Mouse (Mus musculus) limb, embryonic 13.5 days (tissue): ENCODE results near the gene Ppp1r3f. TPM values are rescaled to one million over a fixed set of nuclear protein-coding genes. Genes with fewer than 3 reads are reported as not detected.

Source experiments
- polyA plus RNA-seq: library from polyadenylated mRNA; unstranded; fragments of >200 nt; fragmentation: Nextera tagmentation; extraction: Ambion mirVana; gene quantifications from 2 replicates; pipeline ENCODE4 v1.2.1, GENCODE M21; 2015

Gene Ppp1r3f
- polyA plus RNA-seq, 1 experiment from 2014 or later, result 1.6 TPM

Other genes starting within 250 kb of the Ppp1r3f start
- gene Usp27x, start 198.5 kb downstream of the Ppp1r3f start, polyA plus RNA-seq, result 0.99 and 1.0 TPM in 2 replicates
- gene Foxp3, start 639 bp downstream of the Ppp1r3f start, polyA plus RNA-seq, result 0.08 and 0.09 TPM in 2 replicates
- gene Ccdc22, start 31.2 kb upstream of the Ppp1r3f start, polyA plus RNA-seq, result 27.9 and 29.6 TPM in 2 replicates
- gene Cacna1f, start 32.8 kb upstream of the Ppp1r3f start, polyA plus RNA-seq, result 0.04 TPM in 1 of 2 replicates, not detected in the other
- 0.93 and 1.4 TPM in 2 replicates for gene Syp, start 64.2 kb upstream of the Ppp1r3f start, polyA plus RNA-seq
- 9.6 and 10.0 TPM in 2 replicates for gene Prickle3, start 83.0 kb upstream of the Ppp1r3f start, polyA plus RNA-seq
- 108 and 114 TPM in 2 replicates for gene Plp2, start 97.1 kb upstream of the Ppp1r3f start, polyA plus RNA-seq
- 0.22 and 0.40 TPM in 2 replicates for gene Magix, start 107.0 kb upstream of the Ppp1r3f start, polyA plus RNA-seq
- 40.8 and 42.6 TPM in 2 replicates for gene Gpkow, start 122.8 kb upstream of the Ppp1r3f start, polyA plus RNA-seq
- 32.0 and 36.1 TPM in 2 replicates for gene Wdr45, start 140.1 kb upstream of the Ppp1r3f start, polyA plus RNA-seq
- gene Gm45208, start 148.0 kb upstream of the Ppp1r3f start, polyA plus RNA-seq, result 0.48 and 0.78 TPM in 2 replicates
- 84.1 and 85.0 TPM in 2 replicates for gene Praf2, start 154.2 kb upstream of the Ppp1r3f start, polyA plus RNA-seq
- gene Ccdc120, start 176.6 kb upstream of the Ppp1r3f start, polyA plus RNA-seq, result 17.5 and 22.1 TPM in 2 replicates
- 26.4 and 27.6 TPM in 2 replicates for gene Tfe3, start 188.3 kb upstream of the Ppp1r3f start, polyA plus RNA-seq
- gene Gripap1, start 215.5 kb upstream of the Ppp1r3f start, polyA plus RNA-seq, result 42.0 and 47.3 TPM in 2 replicates
- 0.94 and 1.7 TPM in 2 replicates for gene Kcnd1, start 248.0 kb upstream of the Ppp1r3f start, polyA plus RNA-seq